Mouse (Mus musculus): Measurements from ENCODE around the gene Pin4. TPM values are rescaled to one million over a fixed set of nuclear protein-coding genes. Genes with fewer than 3 reads are reported as not detected.
"Not testable (repeated sequence)": the region's sequence is repeated elsewhere in the genome, so short reads cannot be mapped to it uniquely, and the experiment has no call there.

Gene Pin4
- polyA plus RNA-seq, 1 experiment from 2014 or later: 51.4 TPM

DNA sequence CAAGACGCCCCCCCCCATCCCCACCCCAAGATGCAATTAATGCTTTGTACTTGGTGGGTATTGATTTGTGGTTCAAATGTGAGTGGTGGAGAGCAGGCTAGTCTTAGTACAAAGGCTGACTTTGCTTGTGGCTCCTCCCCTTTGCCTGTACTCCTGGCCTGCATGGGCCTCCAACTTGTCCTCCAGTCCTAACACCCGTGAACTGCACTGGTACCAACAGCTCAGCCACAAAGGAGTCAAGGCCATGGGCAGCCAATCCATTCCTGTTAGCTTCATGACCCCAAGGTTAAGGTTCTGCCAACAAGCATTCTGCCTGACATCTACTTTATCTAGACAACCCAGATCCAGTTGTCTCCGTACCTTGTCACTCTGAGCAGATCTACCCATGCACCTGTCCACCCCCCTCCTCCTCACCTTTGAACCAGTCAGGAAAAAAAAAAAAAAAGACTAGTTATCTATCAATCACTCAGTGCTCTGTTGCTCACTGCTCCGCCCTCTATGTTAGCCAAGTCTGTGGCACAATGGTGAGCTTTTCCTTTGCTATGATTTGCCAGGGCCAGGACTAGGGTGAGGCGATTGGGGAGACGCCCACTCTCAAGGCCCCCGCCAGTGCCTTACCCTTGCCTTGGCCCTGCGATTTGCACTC is 33.3 kb upstream of the Pin4 start:
- 55% methylated on average over 8 of the region's 8 CpGs for WGBS (ENCODE audit: insufficient replicate concordance)
- DNase-seq (no peak), ATAC-seq (ENCODE audit: low read depth) (peak; percentile 54)
- Histone ChIP-seq H3K27ac (no peak overlapping the region), H3K9ac (no peak overlapping the region), H3K27me3 (peaks cover 6% of the 10 kb centered on the region; the same call in 1 of the 2 replicates), H3K4me2 (no peak overlapping the region), H3K4me1 (replicated peaks) (no peaks in the 10 kb centered on the region), H3K36me3 (no peaks in the 10 kb centered on the region), H3K9me3 (replicated peaks) (no peaks in the 10 kb centered on the region), H3K4me3 (replicated peaks) (no peak overlapping the region)

DNA sequence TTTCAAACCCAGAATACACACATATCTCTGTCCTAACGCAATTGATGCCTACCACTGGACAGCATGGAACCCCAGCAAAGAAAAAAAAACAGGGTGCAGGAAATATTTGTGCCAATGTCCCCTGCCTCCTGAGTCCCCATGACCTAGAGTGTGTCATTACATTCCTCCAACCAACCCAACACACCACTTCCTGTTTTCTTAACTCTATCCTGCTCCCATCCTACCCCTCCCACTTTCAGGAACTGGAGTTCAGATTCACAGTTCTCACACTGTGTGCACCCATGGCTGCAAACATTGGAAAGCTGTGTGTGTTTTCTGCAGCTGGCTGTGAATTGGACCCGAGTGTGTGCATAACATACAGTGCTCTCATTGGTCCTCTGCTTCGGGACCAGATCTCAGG is 28.6 kb upstream of the Pin4 start:
- ATAC-seq (ENCODE audit: low read depth) (no peak), DNase-seq (no peak)
- H3K27me3 ChIP-seq: peaks cover 4% of the 10 kb centered on the region; the same call in 1 of the 2 replicates
- no peaks in the 10 kb centered on the region for H3K9me3 ChIP-seq (replicated peaks)
- WGBS (ENCODE audit: insufficient replicate concordance): 62% methylated on average over 3 of the region's 3 CpGs
- H3K4me2 ChIP-seq: no peak overlapping the region
- H3K27ac ChIP-seq: no peak overlapping the region
- no peak overlapping the region for H3K9ac ChIP-seq
- H3K4me3 ChIP-seq (replicated peaks): no peak overlapping the region
- no peaks in the 10 kb centered on the region for H3K4me1 ChIP-seq (replicated peaks)
- no peaks in the 10 kb centered on the region for H3K36me3 ChIP-seq

DNA sequence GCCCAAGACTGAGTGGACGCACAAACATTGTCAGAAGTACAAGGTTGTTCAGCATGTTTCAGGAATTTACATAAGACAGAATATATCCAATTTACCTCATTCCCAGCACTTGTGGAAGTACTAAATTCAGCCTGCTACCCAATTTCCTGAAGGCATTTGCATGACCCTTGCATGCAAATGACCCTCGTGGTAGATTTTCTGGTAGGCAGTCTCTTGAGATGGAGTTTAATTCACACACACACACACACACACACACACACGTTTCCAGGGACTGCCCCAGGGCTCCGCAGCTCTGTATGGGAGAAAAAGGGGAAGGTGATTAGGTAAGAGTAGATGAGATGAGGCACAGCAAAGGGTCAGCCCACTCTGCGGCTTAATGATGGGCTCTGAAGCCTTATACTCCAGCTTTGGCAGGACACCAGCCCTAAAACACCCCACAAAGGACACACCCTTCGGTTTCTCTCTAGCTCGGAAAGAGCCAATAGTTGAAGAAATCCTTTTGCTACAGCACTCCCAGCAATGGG is 24.8 kb upstream of the Pin4 start:
- ATAC-seq (ENCODE audit: low read depth): no peak
- WGBS (ENCODE audit: insufficient replicate concordance): 53% methylated on average over 7 of the region's 7 CpGs

DNA sequence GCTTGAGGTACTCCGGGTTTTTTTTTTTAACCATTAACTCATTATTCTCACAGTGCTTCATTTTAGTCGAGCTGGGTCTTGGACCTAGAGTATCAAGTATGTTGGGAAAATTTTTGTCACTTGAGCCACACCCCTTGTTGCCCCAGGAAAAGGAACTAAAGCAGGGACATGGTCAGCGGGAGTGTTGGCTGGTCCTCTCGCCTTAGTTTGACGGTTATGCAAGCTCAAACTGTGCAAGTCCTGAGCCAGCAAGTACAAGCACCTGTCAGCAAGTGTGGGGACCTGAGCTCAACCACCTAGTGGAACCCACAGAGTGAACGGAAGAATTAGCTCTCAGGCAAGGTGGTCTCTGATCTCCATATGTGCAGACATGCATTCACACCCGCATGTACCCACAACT is 17.4 kb upstream of the Pin4 start:
- 57% methylated on average over 7 of the region's 7 CpGs for WGBS (ENCODE audit: insufficient replicate concordance)
- Histone ChIP-seq H3K4me3 (replicated peaks) (no peak overlapping the region), H3K9me3 (replicated peaks) (no peaks in the 10 kb centered on the region), H3K4me1 (replicated peaks) (peaks cover 15% of the 10 kb centered on the region), H3K9ac (no peak overlapping the region), H3K27ac (no peak overlapping the region), H3K36me3 (no peaks in the 10 kb centered on the region), H3K4me2 (no peak overlapping the region), H3K27me3 (0 out of 2 replicates have a peak, but pooled peaks cover 3% of the 10 kb centered on the region)
- no peak for DNase-seq
- ATAC-seq (ENCODE audit: low read depth): no peak

More for the DNA sequence above, 24.8 kb upstream of the Pin4 start:
- no peak overlapping the region for H3K27ac ChIP-seq
- H3K27me3 ChIP-seq: peaks cover 4% of the 10 kb centered on the region; the same call in 1 of the 2 replicates
- no peak overlapping the region for H3K4me3 ChIP-seq (replicated peaks)
- no peaks in the 10 kb centered on the region for H3K36me3 ChIP-seq
- DNase-seq: no peak
- H3K4me1 ChIP-seq (replicated peaks): no peaks in the 10 kb centered on the region
- H3K9me3 ChIP-seq (replicated peaks): no peaks in the 10 kb centered on the region
- no peak overlapping the region for H3K4me2 ChIP-seq
- no peak overlapping the region for H3K9ac ChIP-seq

DNA sequence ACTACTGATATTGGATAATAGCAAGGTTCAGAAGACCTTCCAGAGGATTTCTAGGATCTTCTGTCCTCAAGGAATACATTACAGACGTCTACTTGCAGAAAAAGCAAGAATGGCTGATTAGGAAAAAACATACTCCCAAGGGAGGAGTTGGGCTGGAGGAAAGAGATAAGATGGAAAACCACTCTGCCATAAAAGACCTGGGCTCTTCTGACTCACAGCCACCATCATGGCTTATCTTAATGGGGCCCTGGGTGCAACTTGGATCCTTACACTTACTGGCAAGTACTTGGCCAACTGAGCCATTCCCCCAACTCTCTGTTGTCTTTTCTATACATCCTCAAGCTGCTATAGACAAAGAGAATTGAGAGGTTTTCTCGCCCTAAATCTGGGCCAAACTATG is 15.4 kb upstream of the Pin4 start:
- ATAC-seq (ENCODE audit: low read depth): 0 out of 2 replicates have a peak, but pooled peaks have one; percentile 59
- H3K9me3 ChIP-seq (replicated peaks); H3K4me3 ChIP-seq (replicated peaks); H3K36me3 ChIP-seq; H3K9ac ChIP-seq: not testable (repeated sequence)
- DNase-seq: peak; percentile 5
- H3K4me1 ChIP-seq (replicated peaks): peaks cover 15% of the 10 kb centered on the region
- H3K27me3 ChIP-seq: 0 out of 2 replicates have a peak, but pooled peaks cover 11% of the 10 kb centered on the region
- H3K27ac ChIP-seq: peak overlapping the region; percentile 58
- peak overlapping the region; percentile 47 for H3K4me2 ChIP-seq
- WGBS (ENCODE audit: insufficient replicate concordance): 28% methylated on average over 2 of the region's 2 CpGs

DNA sequence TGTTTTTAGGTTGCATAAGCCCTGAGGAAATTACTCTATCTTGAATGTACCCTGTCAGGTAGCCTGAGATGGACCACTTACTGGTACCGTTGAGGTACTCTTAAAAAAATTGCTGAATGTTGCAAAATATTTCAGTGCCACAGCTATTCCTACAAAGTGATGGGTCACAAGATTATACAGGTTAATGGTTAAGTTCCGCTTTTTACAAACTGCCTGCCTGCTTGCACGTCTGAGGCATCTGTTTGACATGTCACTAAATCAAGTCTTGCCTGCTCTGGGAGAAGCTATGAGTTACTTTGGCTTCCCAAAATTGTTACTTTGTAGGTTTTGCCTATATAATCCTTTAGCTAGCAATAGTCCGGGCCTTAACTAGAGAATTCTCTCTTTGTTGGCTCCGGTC is 9.9 kb upstream of the Pin4 start:
- not testable (repeated sequence) for H3K36me3 ChIP-seq; H3K4me3 ChIP-seq (replicated peaks); DNase-seq; H3K4me1 ChIP-seq (replicated peaks); ATAC-seq (ENCODE audit: low read depth); H3K27ac ChIP-seq; H3K4me2 ChIP-seq; H3K9me3 ChIP-seq (replicated peaks); H3K9ac ChIP-seq
- peaks cover 21% of the 10 kb centered on the region; the same call in 1 of the 2 replicates for H3K27me3 ChIP-seq
- 59% methylated on average over 5 of the region's 5 CpGs for whole genome bisulfite sequencing (ENCODE audit: insufficient replicate concordance)

DNA sequence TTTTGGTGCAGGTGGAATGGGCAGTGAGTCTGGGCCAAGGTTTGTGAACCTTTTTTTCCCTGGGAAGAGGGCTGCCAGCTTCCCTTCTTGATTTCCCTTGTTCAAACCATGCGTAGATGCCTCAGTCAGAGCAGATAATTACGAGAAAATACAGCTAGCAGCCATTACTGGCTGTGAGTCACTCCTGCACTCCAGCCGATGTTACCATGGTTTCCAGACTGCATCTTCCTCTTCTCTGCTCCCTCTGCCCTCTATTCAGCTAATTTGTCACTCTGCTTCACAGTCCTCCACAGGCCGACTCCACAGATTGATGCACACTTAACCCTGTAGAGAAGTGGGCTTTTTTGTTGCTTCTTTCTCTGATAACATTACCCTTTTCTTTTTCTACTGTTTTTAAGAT is 3.6 kb upstream of the Pin4 start:
- ATAC-seq (ENCODE audit: low read depth): no peak

DNA sequence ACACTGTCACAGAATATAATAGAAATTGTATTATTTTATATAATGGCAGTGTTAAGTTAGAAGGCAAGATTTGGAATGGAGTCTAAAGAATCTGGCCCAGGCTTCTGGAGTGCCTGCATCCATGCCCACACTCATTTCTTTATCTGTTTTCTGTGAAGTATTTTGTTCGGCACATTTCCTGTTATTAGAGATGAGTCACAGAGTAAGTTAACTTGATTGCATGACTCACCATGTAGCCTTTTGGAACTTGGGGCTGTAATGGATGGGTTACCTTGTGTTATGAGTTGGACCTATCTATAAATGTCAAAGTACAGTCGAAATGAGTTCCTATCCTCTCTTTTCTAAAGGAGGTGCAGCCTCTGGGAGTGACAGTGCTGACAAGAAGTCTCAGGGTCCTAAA is 2.1 kb downstream of the Pin4 start:
- Histone ChIP-seq H3K27me3 (no peaks in the 10 kb centered on the region), H3K9me3 (replicated peaks) (no peaks in the 10 kb centered on the region), H3K4me3 (replicated peaks) (no peak overlapping the region), H3K36me3 (peaks cover 37% of the 10 kb centered on the region), H3K27ac (no peak overlapping the region), H3K4me2 (no peak overlapping the region), H3K9ac (no peak overlapping the region), H3K4me1 (replicated peaks) (peaks cover 15% of the 10 kb centered on the region)
- WGBS (ENCODE audit: insufficient replicate concordance): 70% methylated on average over 2 of the region's 2 CpGs
- DNase-seq (no peak), ATAC-seq (ENCODE audit: low read depth) (no peak)

More for the DNA sequence above, 3.6 kb upstream of the Pin4 start:
- H3K27me3 ChIP-seq: peaks cover 12% of the 10 kb centered on the region; the same call in 1 of the 2 replicates
- no peak overlapping the region for H3K9ac ChIP-seq
- H3K36me3 ChIP-seq: no peaks in the 10 kb centered on the region
- H3K9me3 ChIP-seq (replicated peaks): no peaks in the 10 kb centered on the region
- no peak overlapping the region for H3K4me3 ChIP-seq (replicated peaks)
- no peak for DNase-seq
- 28% methylated on average over 4 of the region's 4 CpGs for WGBS (ENCODE audit: insufficient replicate concordance)
- H3K27ac ChIP-seq: no peak overlapping the region
- peaks cover 11% of the 10 kb centered on the region for H3K4me1 ChIP-seq (replicated peaks)
- no peak overlapping the region for H3K4me2 ChIP-seq

DNA sequence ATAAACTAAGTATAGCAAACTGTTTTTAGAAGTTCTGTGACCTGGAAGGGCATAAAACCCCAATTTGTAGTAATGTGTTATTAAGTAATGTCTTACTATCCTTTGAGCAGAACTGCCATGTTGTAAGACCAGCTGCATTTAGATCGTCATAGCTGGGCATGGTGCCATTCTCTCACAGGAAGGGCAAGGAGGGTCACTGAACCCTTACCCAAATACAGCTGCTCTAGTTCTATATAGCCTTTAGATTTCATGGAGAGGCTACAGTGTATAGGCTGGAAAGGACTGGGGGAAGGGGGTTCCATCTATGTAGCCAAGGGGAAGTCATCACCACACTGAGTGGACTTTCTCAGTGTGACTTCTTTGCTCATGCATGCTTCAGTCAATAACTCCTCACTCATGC is 21.9 kb downstream of the Pin4 start:
- H3K4me1 ChIP-seq (replicated peaks): no peaks in the 10 kb centered on the region
- no peak overlapping the region for H3K27ac ChIP-seq
- H3K36me3 ChIP-seq: peaks cover 40% of the 10 kb centered on the region
- ATAC-seq (ENCODE audit: low read depth) (no peak), DNase-seq (no peak)
- no peak overlapping the region for H3K4me3 ChIP-seq (replicated peaks)
- H3K4me2 ChIP-seq: no peak overlapping the region
- no peaks in the 10 kb centered on the region for H3K9me3 ChIP-seq (replicated peaks)
- WGBS (ENCODE audit: insufficient replicate concordance): 78% methylated on average over 1 of the region's 1 CpGs
- H3K27me3 ChIP-seq: no peaks in the 10 kb centered on the region
- H3K9ac ChIP-seq: no peak overlapping the region

DNA sequence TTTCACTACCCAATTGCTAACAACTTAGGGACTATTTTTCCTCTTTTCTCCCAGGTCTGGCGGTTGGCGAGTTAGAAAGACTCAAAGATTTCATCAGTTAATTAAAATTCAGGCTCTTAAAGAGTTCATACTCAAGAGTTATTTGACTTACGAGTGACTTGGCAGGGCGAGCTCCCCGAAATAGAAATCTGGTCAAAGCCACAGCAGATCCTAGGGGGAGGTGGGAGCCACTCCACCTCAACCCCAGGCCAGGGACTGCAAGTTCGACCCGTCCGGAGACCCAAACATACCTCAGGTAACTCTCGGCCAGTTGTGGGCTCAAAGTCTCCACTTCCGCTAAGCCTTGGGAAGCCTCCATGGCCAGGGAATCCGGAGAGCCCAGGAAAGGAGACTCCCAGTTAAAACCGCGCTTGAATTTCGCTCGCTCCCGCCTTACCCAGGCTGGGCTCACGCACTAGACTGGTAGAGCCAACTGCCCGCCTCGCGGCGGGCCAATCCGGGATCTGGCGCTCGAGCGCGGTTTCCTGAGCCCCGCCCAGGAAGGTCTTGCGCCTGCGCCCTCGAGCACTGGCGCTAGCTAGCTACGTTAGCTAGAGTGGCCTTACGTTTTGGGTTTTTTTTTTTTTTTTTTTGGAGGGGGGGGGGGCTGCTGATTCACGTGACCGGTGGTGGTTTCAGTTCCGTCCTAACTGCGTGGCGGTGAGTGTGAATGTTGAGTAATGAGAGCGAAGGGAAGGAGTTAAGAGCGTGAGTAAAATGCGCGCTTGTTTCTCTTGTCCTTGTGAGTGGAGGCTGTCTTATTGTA is 37.6 kb downstream of the Pin4 start, which contains the start of gene Ercc6l:
Gene Ercc6l, minus strand, starts transcription at position 474 of the 805 bp plus-strand sequence.
- Histone ChIP-seq H3K9ac (peak within 1 kb of the TSS; percentile 80), H3K4me2 (peak within 1 kb of the TSS; percentile 61), H3K36me3 (peaks cover 3% of the 10 kb centered on the region; the same call in 1 of the 2 replicates), H3K4me3 (replicated peaks) (peak within 1 kb of the TSS; percentile 72), H3K27me3 (no peaks in the 10 kb centered on the region), H3K9me3 (replicated peaks) (no peaks in the 10 kb centered on the region), H3K27ac (peak within 1 kb of the TSS; percentile 83), H3K4me1 (replicated peaks) (peaks cover 16% of the 10 kb centered on the region)
- DNase-seq (peak; percentile 87), ATAC-seq (ENCODE audit: low read depth) (peak; percentile 99)
- WGBS (ENCODE audit: insufficient replicate concordance): 9% methylated on average over 42 of the region's 42 CpGs

DNA sequence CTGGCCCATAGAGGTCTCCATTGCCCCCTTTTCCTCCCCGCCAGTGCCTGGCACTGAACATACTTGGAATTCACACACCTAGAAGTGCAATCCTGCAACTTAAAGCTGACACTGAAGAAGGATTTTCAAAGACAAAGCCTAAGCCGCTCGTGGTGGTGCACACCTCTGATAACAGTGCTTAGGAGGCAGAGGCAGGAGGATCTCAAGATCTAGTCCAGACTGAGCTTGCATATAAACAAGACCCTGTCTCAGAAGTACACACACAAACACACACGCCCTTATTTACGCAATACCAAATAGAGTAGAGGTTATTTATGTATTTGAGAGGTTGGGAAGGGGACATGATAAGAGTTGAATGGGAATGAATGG is 38.2 kb downstream of the Pin4 start:
- H3K9ac ChIP-seq: peak overlapping the region; percentile 67
- peak overlapping the region; percentile 72 for H3K4me3 ChIP-seq (replicated peaks)
- H3K4me1 ChIP-seq (replicated peaks): peaks cover 16% of the 10 kb centered on the region
- H3K27ac ChIP-seq: peak overlapping the region; percentile 83
- H3K27me3 ChIP-seq: no peaks in the 10 kb centered on the region
- DNase-seq (no peak), ATAC-seq (ENCODE audit: low read depth) (no peak; the same call in 1 of the 2 replicates)
- H3K9me3 ChIP-seq (replicated peaks): no peaks in the 10 kb centered on the region
- H3K36me3 ChIP-seq: no peaks in the 10 kb centered on the region
- peak overlapping the region; percentile 61 for H3K4me2 ChIP-seq
- 39% methylated on average over 5 of the region's 5 CpGs for WGBS (ENCODE audit: insufficient replicate concordance)

All from liver, embryonic 13.5 days (tissue).